Comparison of ENCODE assay signal across 15 mouse cellular contexts in the genomic region with DNA sequence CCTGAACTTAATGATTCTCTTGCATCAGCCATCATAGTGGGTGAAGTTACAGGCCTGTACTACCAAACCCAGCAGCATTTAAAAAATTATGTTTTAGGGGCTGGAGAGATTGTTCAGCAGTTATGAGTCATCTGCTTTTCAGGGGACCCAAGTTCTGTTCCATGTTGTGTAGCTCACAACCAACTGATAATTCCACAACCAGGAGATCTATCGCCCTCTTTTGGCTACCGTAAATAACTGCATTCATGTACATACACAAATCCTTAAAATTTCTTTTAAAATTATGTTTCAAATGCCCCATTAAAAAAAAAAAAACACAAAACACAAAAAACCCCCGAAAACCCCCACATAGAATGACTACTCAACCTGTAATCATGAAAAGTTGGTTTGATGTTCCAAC.
DNase-seq lines count a peak whose midpoint lies in the region; ATAC-seq and TF ChIP-seq lines count a peak whose summit lies in the region.
"Had no signal": no experiment of that assay in that cellular context is flagged by ENCODE, and none has a peak within 500 bp of the region (broad histone marks: within the 10 kb centered on the region; RNA-seq: fewer than 3 reads in every experiment).

No protein-coding gene starts in this region.

- peak; percentile 17; the same call in 1 of the 2 replicates for TF ChIP-seq CTCF in kidney, postnatal 0 days (IDR thresholded peaks at IDR 0.05; ENCODE audit: low read depth)
- TF ChIP-seq CTCF in E14TG2a.4 (conservative IDR thresholded peaks at IDR 0.05; ENCODE audit: low read length), result peak; percentile 45

- no peak for DNase-seq in kidney, postnatal 0 days (ENCODE audit: low spot score)
- DNase-seq in kidney, adult 9 months, result no peak
- DNase-seq in 3T3-L1 (ENCODE audit: low read depth, low spot score), result peak; percentile 35
- DNase-seq in c-Kit-positive CD71-positive TER-119-negative erythroid progenitor cells, embryonic 14.5 days (ENCODE audit: low read depth), result peak; percentile 6
- DNase-seq in hindbrain, embryonic 10.5 days (ENCODE audit: low spot score), result no peak
- DNase-seq in gastrocnemius, postnatal 4 days (ENCODE audit: low spot score in 2 of 2), result no peak
- no peak for DNase-seq in left cerebral cortex, postnatal 10 days (ENCODE audit: extremely low spot score in 1 of 2, low spot score in 2 of 2)
- DNase-seq: cerebellum, adult 11 months; lung, adult 18-20 months; lung, postnatal 4 days had no signal

- no peak overlapping the region for H3K4me2 ChIP-seq in kidney, postnatal 0 days (ENCODE audit: low read length)
- H3K4me2 ChIP-seq: kidney, embryonic 15.5 days; midbrain, embryonic 12.5 days had no signal

- no peaks in the 10 kb centered on the region for H3K36me3 ChIP-seq in kidney, postnatal 0 days (ENCODE audit: insufficient read depth, low read length)
- 0 out of 2 replicates have a peak, but pooled peaks cover 6% of the 10 kb centered on the region for H3K36me3 ChIP-seq in E14TG2a.4 (ENCODE audit: insufficient read depth, low read length)
- H3K36me3 ChIP-seq in hindbrain, embryonic 10.5 days, result no peaks in the 10 kb centered on the region
- H3K36me3 ChIP-seq: kidney, embryonic 15.5 days; midbrain, embryonic 12.5 days had no signal

- no peak overlapping the region for H3K9ac ChIP-seq in kidney, postnatal 0 days (ENCODE audit: low read depth, low read length)
- H3K9ac ChIP-seq: kidney, embryonic 15.5 days; midbrain, embryonic 12.5 days had no signal

- no peaks in the 10 kb centered on the region for H3K9me3 ChIP-seq in kidney, postnatal 0 days (replicated peaks; ENCODE audit: low read length)
- H3K9me3 ChIP-seq in E14TG2a.4 (ENCODE audit: low read length), result peaks cover 33% of the 10 kb centered on the region
- H3K9me3 ChIP-seq in hindbrain, embryonic 10.5 days, result no peaks in the 10 kb centered on the region

- intact Hi-C loops in left cerebral cortex, postnatal 10 days (cut with DNase I), result no loop called here

- H3K4me3 ChIP-seq in kidney, postnatal 0 days (replicated peaks; ENCODE audit: low read depth, low read length), result no peak overlapping the region
- no peak overlapping the region for H3K4me3 ChIP-seq in E14TG2a.4 (replicated peaks; ENCODE audit: low read length)
- no peak overlapping the region for H3K4me3 ChIP-seq in hindbrain, embryonic 10.5 days
- H3K4me3 ChIP-seq: kidney, embryonic 15.5 days; midbrain, embryonic 12.5 days had no signal

- H3K27ac ChIP-seq in kidney, postnatal 0 days, result no peak overlapping the region
- H3K27ac ChIP-seq in hindbrain, embryonic 10.5 days, result no peak overlapping the region
- H3K27ac ChIP-seq: kidney, embryonic 15.5 days; midbrain, embryonic 12.5 days had no signal

- 85% methylated on average over 3 of the region's 3 CpGs for WGBS in kidney, postnatal 0 days
- 79% methylated on average over 3 of the region's 3 CpGs for WGBS in hindbrain, embryonic 10.5 days

- no peak for ATAC-seq in kidney, postnatal 0 days (replicated peaks; ENCODE audit: low FRiP score, low read depth)
- ATAC-seq: forebrain, embryonic 16.5 days; inflammation-experienced regulatory T-cells, adult 6 months had no signal

- H3K4me1 ChIP-seq in kidney, postnatal 0 days (replicated peaks; ENCODE audit: insufficient read depth, low read length), result peaks cover 9% of the 10 kb centered on the region
- H3K4me1 ChIP-seq in E14TG2a.4 (replicated peaks; ENCODE audit: low read depth, low read length), result peaks cover 29% of the 10 kb centered on the region
- H3K4me1 ChIP-seq in hindbrain, embryonic 10.5 days (replicated peaks), result no peaks in the 10 kb centered on the region
- H3K4me1 ChIP-seq: midbrain, embryonic 12.5 days had no signal

- H3K27me3 ChIP-seq in kidney, postnatal 0 days (ENCODE audit: insufficient read depth, low read length), result no peaks in the 10 kb centered on the region
- H3K27me3 ChIP-seq in E14TG2a.4 (ENCODE audit: insufficient read depth, low read length), result no peaks in the 10 kb centered on the region
- H3K27me3 ChIP-seq in hindbrain, embryonic 10.5 days (ENCODE audit: insufficient read depth, poor library complexity, severe bottlenecking), result no peaks in the 10 kb centered on the region
- H3K27me3 ChIP-seq: kidney, embryonic 15.5 days; midbrain, embryonic 12.5 days had no signal

Comparison
In these comparisons a context has a peak if more than half of its experiments do, and no peak if none do; other contexts are left out.
1. DNase-seq: peak in 3T3-L1 (single experiment) and c-Kit-positive CD71-positive TER-119-negative erythroid progenitor cells, embryonic 14.5 days (single experiment); none in kidney, postnatal 0 days (single experiment), kidney, adult 9 months (single experiment), hindbrain, embryonic 10.5 days (single experiment), gastrocnemius, postnatal 4 days (0 of 2) and left cerebral cortex, postnatal 10 days (0 of 2).